Mouse (Mus musculus) megakaryocyte-erythroid progenitor cell, adult 5 weeks (primary cell): Measurements from ENCODE around the gene Fuz. TPM values are rescaled to one million over a fixed set of nuclear protein-coding genes. Genes with fewer than 3 reads are reported as not detected.

Source experiments
- polyA plus RNA-seq: library from polyadenylated mRNA; stranded (reverse); fragments of >175 nt; gene quantifications from 2 replicates; pipeline ENCODE4 v1.2.3, GENCODE M21; 2012

The Fuz gene
- polyA plus RNA-seq = 67.0 and 68.3 TPM in 2 replicates

DNA sequence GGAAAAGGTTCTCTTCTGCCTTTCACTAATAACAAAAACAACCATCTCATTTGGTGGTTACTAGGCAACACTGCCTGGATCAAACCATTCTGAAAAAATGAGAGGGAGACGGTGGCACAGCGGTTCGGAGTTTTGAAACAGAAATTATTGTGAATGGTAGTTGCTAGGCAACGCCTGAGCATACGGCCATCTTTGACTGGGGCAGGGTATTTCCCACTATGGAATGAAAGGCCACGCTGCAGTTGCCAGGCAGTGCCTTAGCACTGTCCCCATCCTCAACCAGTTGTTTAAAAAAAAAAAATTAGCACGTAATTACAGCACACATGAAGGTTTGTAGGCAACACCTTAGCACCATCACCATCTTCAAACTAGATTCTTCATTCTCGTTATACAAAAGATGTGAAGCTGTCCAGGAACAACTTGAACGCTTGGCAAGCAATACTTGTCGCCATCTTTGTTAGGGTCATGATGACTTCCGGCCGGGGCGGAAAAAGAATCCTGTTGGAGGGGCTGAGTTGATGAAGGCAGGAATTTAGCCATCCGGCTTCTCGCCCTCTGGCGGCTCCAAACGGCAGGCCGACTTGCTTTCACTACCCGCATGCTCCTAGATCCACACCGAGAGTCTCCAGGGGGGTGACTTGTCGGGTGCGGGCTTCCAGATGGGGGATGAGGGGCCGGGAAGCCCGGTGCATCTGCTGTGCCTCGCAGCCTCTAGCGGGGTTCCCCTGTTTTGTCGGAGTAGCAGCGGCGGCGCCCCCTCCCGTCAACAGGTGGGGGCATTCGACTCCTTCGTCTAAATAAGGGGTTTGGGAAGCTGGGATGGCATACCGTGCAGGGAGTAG lies at the start of gene Fuz:
TSS of gene Fuz (plus strand) at position 487 of the 842 bp plus-strand sequence.

GRCm38 (mm10) chr7:44848561-44849415 lies 47.1 kb upstream of the Fuz start, which contains the start of the genes Akt1s1 and Tbc1d17:
TSS of gene Akt1s1 (plus strand) at chr7:44848991.
TSS of gene Tbc1d17 (minus strand) at chr7:44849079.

GRCm38 (mm10) chr7:44857042-44857552 lies 38.8 kb upstream of the Fuz start, which contains the start of gene Pnkp:
TSS of gene Pnkp (plus strand) at chr7:44857139.

DNA sequence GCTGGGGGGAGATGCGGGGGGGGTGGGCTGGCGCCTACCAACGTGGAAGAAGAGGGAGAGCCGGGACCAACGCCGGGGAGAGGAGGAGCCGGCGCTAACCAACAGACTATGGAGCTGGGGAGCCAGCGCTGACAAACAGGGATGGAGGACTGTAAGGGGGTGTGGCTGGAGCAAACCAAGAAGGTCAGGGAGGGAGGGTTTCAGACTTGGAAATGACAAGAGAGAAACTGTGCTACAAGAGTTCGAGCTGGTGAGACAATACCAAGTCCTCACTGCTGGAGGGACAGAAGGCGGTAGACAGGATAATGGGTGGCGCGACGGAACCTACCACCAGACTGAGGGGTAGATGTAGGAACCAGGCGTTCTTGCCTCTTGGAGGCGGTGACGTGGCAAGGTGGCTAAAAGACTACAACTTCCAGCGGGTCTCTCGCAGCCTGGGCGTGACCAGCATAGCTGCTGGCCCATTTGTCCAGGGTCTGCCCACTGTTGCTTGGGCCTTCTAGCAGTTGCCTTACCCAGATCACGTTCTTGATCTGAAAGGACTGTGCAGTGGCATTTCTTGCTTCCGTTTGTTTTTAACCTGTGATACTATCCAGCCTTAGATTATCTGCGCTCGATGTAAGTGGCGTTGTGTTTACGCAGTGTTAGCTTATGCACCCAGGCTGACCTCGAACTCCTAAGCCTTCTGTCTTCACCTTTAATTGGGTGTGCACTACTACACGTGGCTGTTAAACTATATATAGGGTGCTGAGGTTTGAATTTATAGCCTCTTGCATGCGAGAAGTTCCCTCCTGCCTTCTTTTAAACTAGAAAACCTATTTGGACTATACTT lies 26.0 kb upstream of the Fuz start, which contains the start of gene Ptov1:
TSS of gene Ptov1 (minus strand) at position 92 of the 832 bp plus-strand sequence.

DNA sequence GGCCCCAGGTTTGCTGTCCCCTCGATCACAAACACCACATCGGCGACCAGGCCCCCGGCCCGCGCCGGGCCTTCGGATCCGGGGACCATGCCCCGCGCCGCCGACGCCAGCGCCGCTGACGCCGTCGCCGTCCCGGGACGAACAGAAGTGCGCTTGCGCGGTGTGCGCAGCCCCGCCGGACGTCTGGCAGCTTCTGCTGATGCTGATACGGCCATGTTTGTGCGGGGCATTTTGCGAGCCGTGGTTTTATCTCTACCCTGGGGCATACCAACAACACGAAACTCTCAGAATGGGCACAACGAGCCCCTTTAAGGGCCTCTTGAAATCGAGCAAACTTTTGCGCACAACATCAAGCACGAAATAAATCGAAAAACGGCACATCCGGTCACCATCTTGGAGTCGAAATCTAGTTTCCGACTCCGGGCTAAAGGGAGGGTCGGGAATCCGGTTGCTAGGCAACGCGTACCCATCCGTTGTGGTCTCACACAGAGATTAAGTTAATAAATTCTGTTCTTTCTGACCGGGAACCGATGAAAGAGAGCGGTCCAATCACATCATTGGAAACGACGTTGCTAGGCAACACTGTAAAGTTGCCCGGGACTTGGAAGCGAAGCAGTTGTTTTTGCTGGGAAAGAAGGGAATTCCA lies 3.5 kb upstream of the Fuz start, which contains the start of gene Med25:
TSS of gene Med25 (minus strand) at position 437 of the 646 bp plus-strand sequence.

GRCm38 (mm10) chr7:44929204-44930151 lies 33.6 kb downstream of the Fuz start, which contains the start of gene Ap2a1:
TSS of gene Ap2a1 (minus strand) at chr7:44929496.

GRCm38 (mm10) chr7:44942904-44943303 lies 47.0 kb downstream of the Fuz start, which contains the start of gene Tsks:
TSS of gene Tsks (plus strand) at chr7:44943204.

Other genes starting within 250 kb of the Fuz start
- gene Myh14, start 225.2 kb upstream of the Fuz start, polyA plus RNA-seq = 0.20 and 0.25 TPM in 2 replicates
- gene Izumo2, start 187.3 kb upstream of the Fuz start, polyA plus RNA-seq = not detected in 2 replicates
- 93.7 and 100 TPM in 2 replicates for gene Vrk3, start 147.7 kb upstream of the Fuz start, polyA plus RNA-seq
- 0.17 and 0.26 TPM in 2 replicates for gene Zfp473, start 145.0 kb upstream of the Fuz start, polyA plus RNA-seq
- gene Nup62, start 80.0 kb upstream of the Fuz start, polyA plus RNA-seq = 117 and 122 TPM in 2 replicates
- 1.3 and 1.7 TPM in 2 replicates for gene Il4i1, start 79.7 kb upstream of the Fuz start, polyA plus RNA-seq
- gene Atf5, start 79.4 kb upstream of the Fuz start, polyA plus RNA-seq = 52.4 and 55.2 TPM in 2 replicates
- gene Akt1s1, start 47.1 kb upstream of the Fuz start, polyA plus RNA-seq = 312 and 349 TPM in 2 replicates
- gene Tbc1d17, start 47.0 kb upstream of the Fuz start, polyA plus RNA-seq = 64.8 and 67.6 TPM in 2 replicates
- 86.0 and 118 TPM in 2 replicates for gene Pnkp, start 38.9 kb upstream of the Fuz start, polyA plus RNA-seq
- 237 and 280 TPM in 2 replicates for gene Ptov1, start 26.3 kb upstream of the Fuz start, polyA plus RNA-seq
- 336 and 362 TPM in 2 replicates for gene Med25, start 3.4 kb upstream of the Fuz start, polyA plus RNA-seq
- gene Ap2a1, start 33.4 kb downstream of the Fuz start, polyA plus RNA-seq = 121 TPM in 2 replicates
- 0.04 and 0.15 TPM in 2 replicates for gene Tsks, start 47.1 kb downstream of the Fuz start, polyA plus RNA-seq
- gene Cpt1c, start 78.8 kb downstream of the Fuz start, polyA plus RNA-seq = 1.3 and 2.1 TPM in 2 replicates
- gene Prmt1, start 90.5 kb downstream of the Fuz start, polyA plus RNA-seq = 133 and 160 TPM in 2 replicates
- gene Irf3, start 101.6 kb downstream of the Fuz start, polyA plus RNA-seq = 112 and 119 TPM in 2 replicates
- 131 and 163 TPM in 2 replicates for gene Bcl2l12, start 102.6 kb downstream of the Fuz start, polyA plus RNA-seq
- gene Scaf1, start 120.3 kb downstream of the Fuz start, polyA plus RNA-seq = 185 and 198 TPM in 2 replicates
- 4.0 TPM in 2 replicates for gene Rras, start 121.9 kb downstream of the Fuz start, polyA plus RNA-seq
- gene Prr12, start 156.8 kb downstream of the Fuz start, polyA plus RNA-seq = 95.4 and 117 TPM in 2 replicates
- 144 and 165 TPM in 2 replicates for gene Nosip, start 166.3 kb downstream of the Fuz start, polyA plus RNA-seq
- 38.8 and 40.5 TPM in 2 replicates for gene Prrg2, start 166.6 kb downstream of the Fuz start, polyA plus RNA-seq
- gene Rcn3, start 196.1 kb downstream of the Fuz start, polyA plus RNA-seq = 36.5 and 65.0 TPM in 2 replicates
- gene Fcgrt, start 207.8 kb downstream of the Fuz start, polyA plus RNA-seq = 7.5 and 10.0 TPM in 2 replicates
- 210 and 224 TPM in 2 replicates for gene Rps11, start 228.4 kb downstream of the Fuz start, polyA plus RNA-seq
- gene Rpl13a, start 232.7 kb downstream of the Fuz start, polyA plus RNA-seq = 4,327 and 5,290 TPM in 2 replicates
- 0.12 and 0.16 TPM in 2 replicates for gene Gm45713, start 240.2 kb downstream of the Fuz start, polyA plus RNA-seq
- 15.4 and 21.4 TPM in 2 replicates for gene Flt3l, start 240.4 kb downstream of the Fuz start, polyA plus RNA-seq